Mouse (Mus musculus) hindbrain, embryonic 16.5 days (tissue): ENCODE results near the gene Parp12. TPM values are rescaled to one million over a fixed set of nuclear protein-coding genes. Genes with fewer than 3 reads are reported as not detected.

ENCODE experiments used
- ATAC-seq: fragments of 200-750 bp; cut with Nextera tagmentation; 2 replicates; pipeline ENCODE4 v1.8.0; 2017; ENCODE audit warnings: moderate TSS enrichment, moderate library complexity
- H3K27ac ChIP-seq: fragments of 300-500 bp; sonication (generic); 2 replicates; pipeline ENCODE4 v1.5.1; 2014; ENCODE audit warnings: low read depth, mild to moderate bottlenecking, control low read depth, low read length, moderate library complexity
- H3K27me3 ChIP-seq: fragments of 300-500 bp; sonication (generic); replicated peaks from 2 replicates; pipeline ENCODE4 v1.6.1; 2014; ENCODE audit warnings: low read length; ENCODE audit not compliant: control insufficient read depth, insufficient read depth
- H3K36me3 ChIP-seq: fragments of 300-500 bp; sonication (generic); 2 replicates; pipeline ENCODE4 v1.6.1; 2014; ENCODE audit warnings: mild to moderate bottlenecking, low read length, moderate library complexity, mixed read lengths; ENCODE audit not compliant: control insufficient read depth, insufficient read depth
- H3K4me1 ChIP-seq: fragments of 300-500 bp; sonication (generic); 2 replicates; pipeline ENCODE4 v1.6.1; 2014; ENCODE audit warnings: low read depth, low read length; ENCODE audit not compliant: control insufficient read depth, insufficient read depth
- H3K4me2 ChIP-seq: fragments of 300-500 bp; sonication (generic); 2 replicates; pipeline ENCODE4 v1.6.1; 2014; ENCODE audit warnings: mild to moderate bottlenecking, low read length, control low read depth, moderate library complexity
- H3K4me3 ChIP-seq: fragments of 300-500 bp; sonication (generic); 2 replicates; pipeline ENCODE4 v1.5.1; 2014; ENCODE audit warnings: mild to moderate bottlenecking, low read length, control low read depth, moderate library complexity
- H3K9ac ChIP-seq: fragments of 300-500 bp; sonication (generic); 2 replicates; pipeline ENCODE4 v1.6.1; 2014; ENCODE audit warnings: low read depth, mild to moderate bottlenecking, control low read depth, low read length, moderate library complexity
- H3K9me3 ChIP-seq: fragments of 300-500 bp; sonication (generic); 2 replicates; pipeline ENCODE4 v1.6.1; 2014; ENCODE audit warnings: mild to moderate bottlenecking, low read length, moderate library complexity; ENCODE audit not compliant: control insufficient read depth
- WGBS: fragments of 180-500 bp; shearing (Covaris S2); extraction: QIAGEN DNeasy Blood & Tissue Kit; methylation state at CpG from one replicate; pipeline ENCODE4 v1.1.7; 2014; 5-methylcytosine and 5-hydroxymethylcytosine counted together
- polyA plus RNA-seq: library from polyadenylated mRNA; unstranded; fragments of >200 nt; fragmentation: Nextera tagmentation; extraction: Ambion mirVana; gene quantifications from 2 replicates; pipeline ENCODE4 v1.2.1, GENCODE M21; 2015

Gene Parp12
- polyA plus RNA-seq, 1 experiment from 2014 or later: 2.4 TPM

- 71% methylated on average over 4 of the region's 4 CpGs for WGBS
- Histone ChIP-seq H3K36me3 (no peaks in the 10 kb centered on the region), H3K9me3 (no peaks in the 10 kb centered on the region), H3K9ac (no peak overlapping the region), H3K4me1 (peaks cover 11% of the 10 kb centered on the region), H3K4me2 (no peak overlapping the region), H3K4me3 (no peak overlapping the region), H3K27ac (no peak overlapping the region), H3K27me3 (no peaks in the 10 kb centered on the region)
- ATAC-seq: no peak
These were observed 65.5 kb downstream of the Parp12 start for GRCm38 (mm10) chr6:39052636-39053035.

- H3K27ac ChIP-seq: no peak overlapping the region
- no peaks in the 10 kb centered on the region for H3K36me3 ChIP-seq
- no peaks in the 10 kb centered on the region for H3K9me3 ChIP-seq
- H3K4me3 ChIP-seq: no peak overlapping the region
- no peak overlapping the region for H3K4me2 ChIP-seq
- H3K27me3 ChIP-seq: no peaks in the 10 kb centered on the region
- WGBS: 68% methylated on average over 9 of the region's 9 CpGs
- H3K9ac ChIP-seq: no peak overlapping the region
- no peak for ATAC-seq
- H3K4me1 ChIP-seq: peaks cover 11% of the 10 kb centered on the region
These were observed 66.2 kb downstream of the Parp12 start for GRCm38 (mm10) chr6:39051799-39052556.

DNA sequence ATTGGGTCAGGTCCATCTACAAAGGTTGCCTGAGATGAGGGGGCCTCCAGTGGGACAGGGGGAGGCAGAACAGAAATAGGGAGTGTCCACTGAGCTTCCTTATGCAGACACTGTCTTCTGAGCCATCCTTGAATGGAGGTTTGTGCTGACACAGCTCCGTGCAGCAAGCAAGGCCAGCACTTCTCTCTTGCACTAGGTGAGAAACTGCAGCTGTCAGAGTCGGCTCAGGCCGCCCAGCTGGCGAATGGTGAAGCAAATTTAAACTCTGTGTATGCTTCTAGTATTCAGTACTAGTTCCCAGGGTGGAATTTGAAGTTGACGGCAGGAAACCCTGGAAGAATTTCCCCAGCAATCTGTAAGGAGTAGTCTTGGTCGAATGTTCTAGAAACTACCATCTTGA is 67.3 kb downstream of the Parp12 start:
- no peaks in the 10 kb centered on the region for H3K27me3 ChIP-seq
- H3K9ac ChIP-seq: no peak overlapping the region
- WGBS: 83% methylated on average over 6 of the region's 6 CpGs
- peaks cover 11% of the 10 kb centered on the region for H3K4me1 ChIP-seq
- H3K4me3 ChIP-seq: no peak overlapping the region
- no peak for ATAC-seq
- H3K36me3 ChIP-seq: no peaks in the 10 kb centered on the region
- no peaks in the 10 kb centered on the region for H3K9me3 ChIP-seq
- no peak overlapping the region for H3K4me2 ChIP-seq
- no peak overlapping the region for H3K27ac ChIP-seq

- Histone ChIP-seq H3K4me3 (no peak overlapping the region), H3K9ac (0 out of 2 replicates have a peak overlapping the region, but pooled peaks have one; percentile 6), H3K4me1 (peaks cover 4% of the 10 kb centered on the region), H3K27me3 (no peaks in the 10 kb centered on the region), H3K36me3 (no peaks in the 10 kb centered on the region), H3K9me3 (no peaks in the 10 kb centered on the region), H3K27ac (no peak overlapping the region), H3K4me2 (no peak overlapping the region)
- 58% methylated on average over 5 of the region's 5 CpGs for WGBS
- no peak for ATAC-seq
These were observed 69.0 kb downstream of the Parp12 start for GRCm38 (mm10) chr6:39049141-39049540.

GRCm38 (mm10) chr6:39040451-39040850 is 77.7 kb downstream of the Parp12 start:
- Histone ChIP-seq H3K4me1 (no peaks in the 10 kb centered on the region), H3K9ac (no peak overlapping the region), H3K4me3 (no peak overlapping the region), H3K36me3 (no peaks in the 10 kb centered on the region), H3K4me2 (no peak overlapping the region), H3K27ac (no peak overlapping the region), H3K9me3 (no peaks in the 10 kb centered on the region), H3K27me3 (no peaks in the 10 kb centered on the region)
- WGBS: 94% methylated on average over 9 of the region's 9 CpGs
- no peak for ATAC-seq

Other genes with a start within 250 kb of the Parp12 start
- 2.0 and 2.9 TPM in 2 replicates for gene Tbxas1, start 242.9 kb downstream of the Parp12 start, polyA plus RNA-seq
- 30.3 and 33.5 TPM in 2 replicates for gene Hipk2, start 242.2 kb downstream of the Parp12 start, polyA plus RNA-seq
- 3.3 and 4.5 TPM in 2 replicates for gene Kdm7a, start 88.4 kb upstream of the Parp12 start, polyA plus RNA-seq